Mouse (Mus musculus): ENCODE data around the gene Clk2.
A peak's percentile ranks its signal among the peaks of the same experiment; 100 is the strongest.

The Clk2 gene

GRCm38 (mm10) chr3:89164506-89165267 is at the start of gene Clk2:
Gene Clk2, plus strand, starts transcription at chr3:89164795.
- DNase-seq (ENCODE audit: low spot score in 2 of 2), result peak; percentile 88 to 95

- DNase-seq (ENCODE audit: low spot score in 2 of 2), result no peak
Measured at GRCm38 (mm10) chr3:89115522-89115921, 49.1 kb upstream of the Clk2 start.

GRCm38 (mm10) chr3:89123313-89123712 is 41.3 kb upstream of the Clk2 start:
- peak in 1 of 2 experiments; percentile 49 for DNase-seq (ENCODE audit: low spot score in 2 of 2)

- no peak for DNase-seq (ENCODE audit: low spot score in 2 of 2)
Measured at GRCm38 (mm10) chr3:89124241-89124640, 40.4 kb upstream of the Clk2 start.

GRCm38 (mm10) chr3:89125981-89126380 is 38.6 kb upstream of the Clk2 start:
- DNase-seq (ENCODE audit: low spot score in 2 of 2), result no peak

GRCm38 (mm10) chr3:89129908-89130307 is 34.7 kb upstream of the Clk2 start:
- DNase-seq (ENCODE audit: low spot score in 2 of 2), result no peak

GRCm38 (mm10) chr3:89131816-89132215 is 32.8 kb upstream of the Clk2 start:
- no peak for DNase-seq (ENCODE audit: low spot score in 2 of 2)

GRCm38 (mm10) chr3:89132285-89133062 is 32.1 kb upstream of the Clk2 start:
- no peak for DNase-seq (ENCODE audit: low spot score in 2 of 2)

- DNase-seq (ENCODE audit: low spot score in 2 of 2), result no peak
Measured at GRCm38 (mm10) chr3:89133063-89133450, 31.5 kb upstream of the Clk2 start.

GRCm38 (mm10) chr3:89133752-89134151 is 30.8 kb upstream of the Clk2 start:
- no peak for DNase-seq (ENCODE audit: low spot score in 2 of 2)

GRCm38 (mm10) chr3:89135958-89136357 is 28.6 kb upstream of the Clk2 start, which contains the start of gene Pklr:
Gene Pklr, plus strand, starts transcription at chr3:89136142.
- DNase-seq (ENCODE audit: low spot score in 2 of 2), result no peak

GRCm38 (mm10) chr3:89136365-89136764 is 28.2 kb upstream of the Clk2 start:
- DNase-seq (ENCODE audit: low spot score in 2 of 2), result no peak

GRCm38 (mm10) chr3:89144821-89145220 is 19.8 kb upstream of the Clk2 start:
- no peak for DNase-seq (ENCODE audit: low spot score in 2 of 2)

- no peak for DNase-seq (ENCODE audit: low spot score in 2 of 2)
Measured at GRCm38 (mm10) chr3:89145566-89145965, 19.0 kb upstream of the Clk2 start.

- peak; percentile 12 to 29 for DNase-seq (ENCODE audit: low spot score in 2 of 2)
Measured at GRCm38 (mm10) chr3:89147101-89147978, 17.3 kb upstream of the Clk2 start.

- DNase-seq (ENCODE audit: low spot score in 2 of 2), result no peak
Measured at GRCm38 (mm10) chr3:89147979-89148311, 16.6 kb upstream of the Clk2 start.

- no peak for DNase-seq (ENCODE audit: low spot score in 2 of 2)
Measured at GRCm38 (mm10) chr3:89148567-89148966, 16.0 kb upstream of the Clk2 start.

- no peak for DNase-seq (ENCODE audit: low spot score in 2 of 2)
Measured at GRCm38 (mm10) chr3:89152084-89152835, 12.3 kb upstream of the Clk2 start.

GRCm38 (mm10) chr3:89156951-89157350 is 7.6 kb upstream of the Clk2 start:
- DNase-seq (ENCODE audit: low spot score in 2 of 2), result no peak

- no peak for DNase-seq (ENCODE audit: low spot score in 2 of 2)
Measured at GRCm38 (mm10) chr3:89158651-89159050, 5.9 kb upstream of the Clk2 start.

- DNase-seq (ENCODE audit: low spot score in 2 of 2), result peak; percentile 49 to 59
Measured at GRCm38 (mm10) chr3:89159211-89159610, 5.4 kb upstream of the Clk2 start.
